Mouse (Mus musculus) R1 (cell line): ENCODE measurements around the gene Gm4307.
"Not testable (repeated sequence)": the region's sequence is repeated elsewhere in the genome, so short reads cannot be mapped to it uniquely, and the experiment has no call there.

Source experiments
- DNase-seq: peaks from one replicate; pipeline ENCODE4 v3.0.0-alpha.2; 2018; ENCODE audit warnings: low read depth, low spot score

The Gm4307 gene

GRCm38 (mm10) chr10:100361038-100361437 is at the start of gene Gm4307:
TSS of gene Gm4307 (plus strand) at chr10:100361338.
- DNase-seq: not testable (repeated sequence)

DNA sequence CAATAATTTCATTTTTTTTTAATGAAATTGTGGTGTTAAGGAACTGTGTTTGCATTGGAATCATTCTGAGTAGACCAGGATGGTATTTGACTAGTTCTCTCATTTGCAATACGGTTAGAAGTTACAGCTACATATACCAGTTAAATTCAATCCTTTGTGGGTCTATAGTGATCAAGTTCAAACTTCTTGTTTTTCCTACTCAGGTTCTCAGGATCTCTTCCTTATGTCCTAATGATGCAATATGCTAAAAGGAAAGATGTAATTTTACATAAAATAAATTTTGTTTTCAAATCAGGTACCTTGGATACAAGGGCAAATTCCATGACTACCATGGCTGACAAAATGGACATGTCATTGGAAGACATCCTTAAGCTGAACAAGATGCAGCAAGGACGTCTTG is 25.8 kb upstream of the Gm4307 start, which contains the start of gene Gm4301:
Gene Gm4301, plus strand, starts transcription at position 301 of the 400 bp plus-strand sequence.
- not testable (repeated sequence) for DNase-seq

DNA sequence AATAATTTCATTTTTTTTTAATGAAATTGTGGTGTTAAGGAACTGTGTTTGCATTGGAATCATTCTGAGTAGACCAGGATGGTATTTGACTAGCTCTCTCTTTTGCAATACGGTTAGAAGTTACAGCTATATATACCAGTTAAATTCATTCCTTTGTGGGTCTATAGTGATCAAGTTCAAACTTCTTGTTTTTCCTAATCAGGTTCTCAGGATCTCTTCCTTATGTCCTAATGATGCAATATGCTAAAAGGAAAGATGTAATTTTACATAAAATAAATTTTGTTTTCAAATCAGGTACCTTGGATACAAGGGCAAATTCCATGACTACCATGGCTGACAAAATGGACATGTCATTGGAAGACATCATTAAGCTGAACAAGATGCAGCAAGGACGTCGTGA is 20.6 kb upstream of the Gm4307 start, which contains the start of gene Gm4302:
Gene Gm4302, plus strand, starts transcription at position 301 of the 400 bp plus-strand sequence.
- not testable (repeated sequence) for DNase-seq

- DNase-seq: not testable (repeated sequence)
These were observed 15.5 kb upstream of the Gm4307 start, which contains the start of gene Gm4303 for GRCm38 (mm10) chr10:100345672-100346071. TSS of gene Gm4303 (plus strand) at chr10:100345972.

- not testable (repeated sequence) for DNase-seq
These were observed 10.3 kb upstream of the Gm4307 start, which contains the start of gene Gm4305 for GRCm38 (mm10) chr10:100350793-100351192. TSS of gene Gm4305 (plus strand) at chr10:100351093.

- not testable (repeated sequence) for DNase-seq
These were observed 4.3 kb upstream of the Gm4307 start for GRCm38 (mm10) chr10:100356841-100357240.

GRCm38 (mm10) chr10:100382460-100382859 is 21.3 kb downstream of the Gm4307 start, which contains the start of gene Gm4312:
TSS of gene Gm4312 (minus strand) at chr10:100382560.
- DNase-seq: not testable (repeated sequence)

- DNase-seq: peak; percentile 52
These were observed 41.2 kb downstream of the Gm4307 start for GRCm38 (mm10) chr10:100402301-100402700.
